Mouse (Mus musculus) monocyte, adult 5-6 weeks (primary cell): ENCODE measurements around the gene Tmem266. TPM values are rescaled to one million over a fixed set of nuclear protein-coding genes. Genes with fewer than 3 reads are reported as not detected.
A peak's percentile ranks its signal among the peaks of the same experiment; 100 is the strongest.

Experiments
- ATAC-seq: fragments of 153-309, 156-312 bp; replicated peaks from 2 replicates; pipeline ENCODE4 v1.8.0; 2017; ENCODE audit warnings: mild to moderate bottlenecking; ENCODE audit not compliant: low TSS enrichment, insufficient number of reproducible peaks, severe bottlenecking, poor library complexity, low FRiP score
- total RNA-seq: library from RNA; stranded (forward); fragments of 200-1000, 200-491, 200-594 nt; gene quantifications from 3 replicates; pipeline ENCODE4 v1.2.3, GENCODE M21; 2017

The Tmem266 gene
- not detected in 3 replicates for total RNA-seq

GRCm38 (mm10) chr9:55326515-55327233 is at the start of gene Tmem266, which contains the start of gene Nrg4:
Tmem266 (plus strand) TSS chr9:55326913.
Nrg4 (minus strand) TSS chr9:55326844.
- no peak for ATAC-seq

- ATAC-seq: no peak
Measured at GRCm38 (mm10) chr9:55277562-55277961, 49.2 kb upstream of the Tmem266 start.

- no peak for ATAC-seq
Measured at GRCm38 (mm10) chr9:55279114-55279825, 47.4 kb upstream of the Tmem266 start.

- ATAC-seq: peak; percentile 66
Measured at GRCm38 (mm10) chr9:55283516-55283915, 43.2 kb upstream of the Tmem266 start.

- ATAC-seq: no peak
Measured at GRCm38 (mm10) chr9:55285197-55285596, 41.5 kb upstream of the Tmem266 start.

DNA sequence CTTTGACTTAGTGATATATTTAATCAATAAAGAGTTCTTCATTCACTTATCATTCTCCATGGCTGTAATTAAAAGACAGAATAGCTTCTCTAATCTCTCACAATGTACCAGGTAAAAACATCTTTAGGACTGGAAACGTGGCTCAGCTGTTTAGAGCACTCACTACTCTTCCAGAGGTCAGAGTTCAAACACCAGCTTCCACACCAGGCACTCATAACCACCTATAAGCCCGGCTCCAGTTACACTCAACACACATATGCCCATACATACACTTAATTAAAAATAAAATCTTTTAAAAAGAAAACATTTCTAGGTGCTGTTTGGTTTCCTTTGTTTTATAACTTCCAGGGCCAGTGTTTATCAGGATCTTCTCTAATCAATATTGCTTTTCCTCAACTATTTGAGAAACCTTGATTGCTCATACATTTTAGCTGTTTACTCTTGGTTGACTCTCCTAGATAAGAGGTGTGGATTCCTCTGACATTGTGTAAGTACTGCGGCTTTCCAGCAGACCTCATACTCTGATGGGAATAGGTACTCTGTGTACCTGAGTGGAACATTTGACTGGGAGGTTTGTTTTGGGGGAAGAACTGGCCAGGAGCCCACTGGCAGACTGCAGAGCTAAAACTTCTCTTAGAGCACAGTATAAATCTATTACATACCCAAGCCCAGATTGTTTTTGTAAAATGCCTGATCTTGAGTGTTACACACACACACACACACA is 37.1 kb upstream of the Tmem266 start:
- no peak for ATAC-seq

- ATAC-seq: no peak
Measured at GRCm38 (mm10) chr9:55291966-55292365, 34.7 kb upstream of the Tmem266 start.

DNA sequence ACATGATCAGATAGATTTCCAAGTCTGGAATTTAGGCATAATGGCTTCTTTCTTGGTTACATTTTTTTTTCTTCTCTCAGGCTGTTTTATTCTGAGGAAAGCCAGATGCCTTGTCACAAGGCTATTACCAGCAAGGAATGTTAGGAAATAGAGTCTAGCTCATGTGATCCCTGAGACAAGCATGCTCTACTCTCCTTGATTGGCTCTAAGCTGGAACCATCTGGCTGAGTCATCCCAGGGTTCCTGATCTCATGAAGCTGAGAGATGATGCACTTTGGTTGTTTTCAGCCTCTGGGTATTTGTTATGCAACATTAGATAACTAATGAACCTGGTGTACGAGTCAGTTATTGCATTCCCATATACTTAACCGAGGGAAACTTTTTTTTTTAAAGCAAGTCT is 30.5 kb upstream of the Tmem266 start:
- ATAC-seq: no peak

- no peak for ATAC-seq
Measured at GRCm38 (mm10) chr9:55307066-55307465, 19.6 kb upstream of the Tmem266 start.

DNA sequence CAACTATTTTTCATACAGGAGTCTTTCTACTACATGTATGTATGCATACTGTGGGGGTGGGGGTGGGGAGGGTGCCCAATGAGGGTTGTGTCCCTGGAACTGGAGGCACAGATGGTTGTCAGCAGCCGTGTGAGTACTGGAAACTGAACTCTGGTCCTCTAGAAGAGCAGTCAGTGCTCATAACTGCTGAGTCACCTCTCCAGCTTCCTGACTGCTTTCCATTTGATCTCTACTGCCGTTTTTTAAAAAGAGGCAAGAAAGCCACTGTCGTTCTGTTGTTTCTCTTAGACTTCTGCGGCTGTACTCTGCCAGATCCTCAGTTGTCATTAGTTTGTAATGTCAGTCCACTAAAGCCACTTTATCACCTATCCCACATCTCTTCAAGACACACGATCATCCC is 19.2 kb upstream of the Tmem266 start:
- ATAC-seq: no peak

GRCm38 (mm10) chr9:55308455-55308854 is 18.3 kb upstream of the Tmem266 start:
- no peak for ATAC-seq

DNA sequence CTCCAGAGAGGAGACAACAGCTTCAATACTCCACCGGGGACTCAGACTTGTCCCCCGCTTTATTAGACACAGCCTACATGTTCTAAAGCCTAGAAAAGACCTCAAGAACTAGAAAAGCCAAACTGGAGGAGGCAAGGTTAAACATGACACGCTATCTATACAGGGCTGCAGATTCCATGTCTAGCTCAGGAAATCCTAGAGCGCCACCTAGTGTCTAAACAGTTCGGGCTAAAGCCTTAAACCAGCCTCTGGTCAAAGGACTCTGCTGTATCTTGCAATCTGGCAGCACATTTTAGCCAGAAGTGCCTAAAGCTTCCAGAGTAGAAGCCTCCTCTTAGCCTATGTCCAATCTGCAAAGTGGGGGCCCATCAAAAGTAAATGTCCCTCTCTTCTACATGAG is 15.2 kb upstream of the Tmem266 start:
- peak; percentile 81; the same call in 1 of the 2 replicates for ATAC-seq

- ATAC-seq: no peak
Measured at GRCm38 (mm10) chr9:55313619-55314261, 13.0 kb upstream of the Tmem266 start.

DNA sequence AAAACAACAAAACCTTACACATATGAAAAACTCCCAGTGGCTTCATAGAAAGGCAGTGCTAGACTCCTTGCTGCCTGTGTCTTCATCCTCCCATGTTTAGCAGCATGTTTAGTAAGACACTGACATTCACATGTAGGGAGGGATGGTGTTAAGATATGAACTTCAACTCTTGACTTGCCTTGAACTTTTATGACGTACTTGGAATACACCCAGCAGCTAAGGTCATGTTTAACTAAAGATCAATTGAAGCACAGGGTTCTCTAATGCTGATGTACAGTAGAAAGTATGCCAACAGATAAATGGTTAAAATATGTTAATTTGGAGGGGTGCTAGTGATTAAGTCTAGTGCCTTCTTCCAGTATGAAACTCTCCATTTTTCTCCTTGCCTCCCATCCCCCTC is 4.1 kb upstream of the Tmem266 start:
- no peak for ATAC-seq

GRCm38 (mm10) chr9:55324085-55324484 is 2.6 kb upstream of the Tmem266 start:
- ATAC-seq: no peak

GRCm38 (mm10) chr9:55324516-55324915 is 2.2 kb upstream of the Tmem266 start:
- no peak for ATAC-seq

DNA sequence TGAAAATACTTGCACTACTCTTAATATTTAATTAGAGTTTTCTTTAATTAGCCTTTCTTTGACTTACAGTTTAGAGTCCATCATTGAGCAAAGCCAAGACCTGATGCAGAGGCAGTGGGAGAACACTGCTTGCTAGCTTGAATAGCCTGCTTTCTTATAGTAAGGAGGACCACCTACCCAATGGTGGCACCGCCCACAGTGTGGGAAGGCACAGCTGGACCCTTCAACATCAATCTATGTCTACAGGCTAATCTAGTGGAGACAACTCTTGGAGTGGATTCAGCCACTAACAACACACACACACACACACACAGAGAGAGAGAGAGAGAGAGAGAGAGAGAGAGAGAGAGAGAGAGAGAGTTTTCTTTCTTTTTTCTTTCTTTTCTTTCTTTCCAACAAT is 1.7 kb upstream of the Tmem266 start:
- no peak for ATAC-seq

DNA sequence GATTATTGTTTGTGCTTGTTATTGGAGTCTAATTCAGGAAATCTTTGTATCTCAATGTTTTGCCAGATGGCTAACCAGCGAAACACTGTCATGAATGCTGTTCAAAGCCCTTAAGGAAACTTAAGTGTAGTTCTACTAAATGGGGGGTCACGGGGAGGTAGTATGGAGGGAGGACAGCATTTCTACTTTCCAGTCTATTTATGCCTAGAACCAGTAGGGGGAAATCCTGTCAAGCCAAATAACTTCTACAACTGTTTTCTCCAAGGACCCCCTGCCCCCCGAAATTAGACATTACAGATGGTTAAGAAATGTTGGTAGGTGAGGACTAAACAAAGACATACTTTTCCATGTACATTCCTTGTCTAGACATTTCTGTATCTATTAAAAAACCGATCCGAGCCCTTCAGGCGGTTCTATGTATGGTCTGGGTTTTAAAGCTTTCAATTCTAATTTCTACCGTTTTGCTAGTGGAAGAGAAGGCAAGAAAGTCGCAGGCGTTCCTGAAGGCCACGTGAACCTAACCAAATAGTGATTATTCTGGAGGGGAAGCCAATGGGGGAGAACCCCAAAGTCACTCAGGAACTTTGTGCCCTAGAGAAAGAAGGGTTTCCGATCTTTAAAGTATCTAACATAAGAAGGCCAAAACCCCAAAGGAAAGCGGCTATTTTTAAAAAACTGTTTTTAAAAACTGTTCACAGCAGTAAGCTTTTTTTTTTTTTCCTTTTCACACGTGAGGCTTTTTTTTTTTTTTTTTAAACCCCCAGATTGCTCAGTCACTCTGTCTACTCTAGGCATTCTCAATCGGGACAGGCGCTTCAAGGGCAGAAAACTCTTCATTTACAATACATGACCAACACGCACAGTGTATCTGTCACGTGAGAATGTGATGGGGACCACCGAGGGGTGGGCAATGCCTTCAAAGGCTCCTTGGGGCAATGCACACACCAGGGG is 874 bp upstream of the Tmem266 start:
- ATAC-seq: no peak
